Mouse (Mus musculus) ES-E14 (cell line): ENCODE measurements around the gene Diaph3. TPM values are rescaled to one million over a fixed set of nuclear protein-coding genes. Genes with fewer than 3 reads are reported as not detected.

Experiments
- DNase-seq: peaks from one replicate; pipeline ENCODE4 v3.0.0-alpha.2; 2013; ENCODE audit warnings: low read depth, low spot score
- H3K27ac ChIP-seq: 2 replicates; pipeline ENCODE4 v1.5.1; 2012; ENCODE audit warnings: low read depth, mild to moderate bottlenecking, low read length, moderate library complexity, mixed read lengths; ENCODE audit not compliant: poor library complexity, insufficient read depth, severe bottlenecking
- H3K36me3 ChIP-seq: 2 replicates; pipeline ENCODE4 v1.6.1; 2012; ENCODE audit warnings: mild to moderate bottlenecking, low read length, moderate library complexity, mixed read lengths; ENCODE audit not compliant: control insufficient read depth, poor library complexity, insufficient read depth, severe bottlenecking
- H3K4me1 ChIP-seq, 2 experiments: fragments of 150-350 bp in 1 of 2; sonication (generic) in 1 of 2; 2 replicates each; pipeline ENCODE4 v1.6.1; 2012; ENCODE audit warnings: low read length in 2 of 2, mild to moderate bottlenecking in 1 of 2, mixed read lengths in 1 of 2; ENCODE audit not compliant: control insufficient read depth in 2 of 2, insufficient read depth in 2 of 2, poor library complexity in 1 of 2
- H3K4me3 ChIP-seq, 2 experiments: fragments of 150-350 bp in 1 of 2; sonication (generic) in 1 of 2; 2 replicates each; pipeline ENCODE4 v1.5.1; 2012; ENCODE audit warnings: low read length in 2 of 2, low read depth in 1 of 2, mild to moderate bottlenecking in 1 of 2, mixed read lengths in 1 of 2; ENCODE audit not compliant: insufficient read depth in 1 of 2, poor library complexity in 1 of 2, severe bottlenecking in 1 of 2
- H3K9ac ChIP-seq: 2 replicates; pipeline ENCODE4 v1.6.1; 2012; ENCODE audit warnings: low read depth, mild to moderate bottlenecking, low read length, mixed read lengths; ENCODE audit not compliant: poor library complexity, insufficient read depth, severe bottlenecking
- H3K9me3 ChIP-seq: fragments of 150-350 bp; sonication (generic); 2 replicates; pipeline ENCODE4 v1.6.1; 2012; ENCODE audit warnings: low read depth, mild to moderate bottlenecking, low read length; ENCODE audit not compliant: control insufficient read depth, insufficient read depth
- CHD2 ChIP-seq: IDR thresholded peaks from 2 replicates; pipeline ENCODE4 v1.6.1; 2014; ENCODE audit warnings: mild to moderate bottlenecking, low read depth, low read length, inconsistent platforms
- HCFC1 ChIP-seq: IDR thresholded peaks from 2 replicates; pipeline ENCODE4 v1.6.1; 2012; ENCODE audit warnings: low read length, inconsistent platforms, borderline replicate concordance; ENCODE audit not compliant: insufficient read depth
- MAFK ChIP-seq: IDR thresholded peaks from 2 replicates; pipeline ENCODE4 v1.6.1; 2014; ENCODE audit warnings: mild to moderate bottlenecking, low read depth, low read length, inconsistent platforms; ENCODE audit not compliant: insufficient read depth
- ZC3H11A ChIP-seq: IDR thresholded peaks from 2 replicates; pipeline ENCODE4 v1.6.1; 2012; ENCODE audit warnings: low read depth, mild to moderate bottlenecking, inconsistent platforms, low read length, borderline replicate concordance
- ZNF384 ChIP-seq: IDR thresholded peaks from 2 replicates; pipeline ENCODE4 v1.6.1; 2012; ENCODE audit warnings: low read depth, low read length, inconsistent platforms
- in situ Hi-C, 2 experiments: fragments of 600-800 bp; cut with MboI; formaldehyde crosslinking; loops; one replicate each; pipeline ENCODE4 v1.15.1; 2025; ENCODE audit warnings: low sequenced_read_pairs in 2 of 2, inconsistent platforms in 1 of 2; ENCODE audit not compliant: unreplicated experiment in 2 of 2
- total RNA-seq: library from RNA; depleted of rRNA; stranded (reverse); fragments of 300-350 nt; gene quantifications from 2 replicates; pipeline ENCODE4 v1.2.3, GENCODE M21; 2012

Gene Diaph3
- total RNA-seq, 1 experiment, result 13.1 TPM

DNA sequence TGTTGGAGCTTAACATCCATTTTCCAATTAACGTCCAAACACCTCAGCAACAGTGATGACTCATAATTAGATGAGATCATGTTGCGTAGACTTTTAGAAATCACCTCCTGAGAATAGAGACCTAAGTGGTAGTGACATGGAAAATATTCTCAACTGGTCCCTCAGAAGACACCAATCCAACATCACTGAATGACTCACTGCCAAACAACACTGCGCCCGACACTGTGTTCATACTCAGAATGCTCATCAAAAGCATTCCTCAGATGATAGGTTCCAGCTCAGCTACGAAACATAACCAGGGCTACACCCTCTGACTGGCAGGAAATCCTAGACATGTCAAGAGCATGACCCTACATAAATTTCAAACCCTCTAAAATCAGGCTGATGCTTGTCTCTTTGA, 89.8 kb downstream of the Diaph3 start:
- DNase-seq, result no peak
- TF ChIP-seq MAFK (no peak), HCFC1 (no peak), ZNF384 (no peak), ZC3H11A (no peak), CHD2 (no peak)
- no peaks in the 10 kb centered on the region for H3K4me1 ChIP-seq
- no peak overlapping the region for H3K27ac ChIP-seq
- H3K9ac ChIP-seq, result no peak overlapping the region
- no peak overlapping the region for H3K4me3 ChIP-seq
- H3K9me3 ChIP-seq, result no peaks in the 10 kb centered on the region
- H3K36me3 ChIP-seq, result peaks cover 1% of the 10 kb centered on the region; the same call in 1 of the 2 replicates
- in situ Hi-C loops, result no loop called here

DNA sequence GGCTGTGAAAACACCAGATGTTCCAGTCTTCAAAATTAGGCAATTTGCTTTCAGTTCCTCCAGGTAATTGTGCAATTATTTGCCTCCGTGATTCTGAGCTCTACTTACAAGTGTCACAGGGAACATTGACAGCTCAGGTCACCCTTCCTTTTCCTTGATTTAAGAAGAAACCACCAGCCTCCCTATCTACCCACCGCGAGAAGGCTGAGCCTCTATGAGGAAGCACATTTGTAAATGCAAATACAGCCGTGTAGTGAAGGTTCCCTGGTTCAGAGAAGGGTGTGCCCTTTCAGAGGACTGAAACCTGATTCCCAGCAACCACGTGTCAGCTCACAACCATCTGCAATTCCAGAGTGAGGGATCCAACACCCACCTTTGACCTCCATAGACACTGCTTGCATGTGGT, 96.6 kb downstream of the Diaph3 start:
- Histone ChIP-seq H3K4me1 (peaks cover 2% of the 10 kb centered on the region in 2 experiments; a peak in 2 of 4 replicates), H3K9me3 (no peaks in the 10 kb centered on the region), H3K4me3 (no peak overlapping the region), H3K9ac (no peak overlapping the region), H3K36me3 (no peaks in the 10 kb centered on the region), H3K27ac (peak overlapping the region; percentile 40; the same call in 1 of the 2 replicates)
- in situ Hi-C loops, result no loop called here
- TF ChIP-seq HCFC1, result no peak
- no peak for TF ChIP-seq MAFK
- TF ChIP-seq CHD2, result no peak
- TF ChIP-seq ZC3H11A, result no peak
- TF ChIP-seq ZNF384, result no peak
- peak; percentile 40 for DNase-seq

DNA sequence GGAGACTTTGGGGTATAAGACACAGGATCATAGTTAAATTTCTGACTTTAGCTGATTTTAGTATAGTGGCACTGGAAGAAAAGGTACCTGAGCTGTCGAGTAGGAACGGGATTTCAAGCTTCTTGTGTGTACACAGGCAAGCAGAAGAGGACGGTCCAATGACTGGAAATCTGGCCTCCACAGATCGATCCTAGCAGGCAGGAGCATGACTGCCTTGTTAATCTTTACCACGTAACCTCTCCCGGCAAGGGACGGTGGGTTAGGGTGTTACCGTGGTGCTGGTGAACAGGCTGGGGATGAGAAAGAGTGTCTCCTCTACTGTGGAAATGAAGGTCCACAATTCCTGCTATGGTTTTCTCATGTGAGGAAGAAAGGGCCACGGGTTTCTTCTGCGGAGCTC, 120.8 kb downstream of the Diaph3 start:
- H3K36me3 ChIP-seq, result no peaks in the 10 kb centered on the region

DNA sequence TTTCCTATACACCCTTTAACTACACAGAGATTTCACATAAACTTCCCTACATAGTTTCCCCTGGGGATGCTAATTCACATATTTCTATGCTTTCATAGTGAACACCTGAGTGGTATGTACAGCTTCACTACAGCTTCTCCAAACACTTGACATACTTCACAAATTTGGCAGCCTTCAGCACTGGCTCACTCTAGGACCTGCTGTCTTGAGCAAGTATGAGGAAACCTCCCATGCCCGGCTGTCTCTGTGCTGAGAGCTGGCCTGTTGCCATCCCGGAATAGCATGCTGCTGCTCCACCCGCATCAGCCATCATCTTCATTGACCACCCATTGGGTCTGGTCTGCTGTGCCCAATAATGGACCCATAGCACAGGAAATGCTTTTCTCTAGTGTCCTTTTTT, 121.3 kb downstream of the Diaph3 start:
- no peak for TF ChIP-seq ZC3H11A
- no peak for TF ChIP-seq MAFK
- no peak for TF ChIP-seq ZNF384
- no peak for TF ChIP-seq HCFC1
- no peak for TF ChIP-seq CHD2
- Histone ChIP-seq H3K27ac (no peak overlapping the region), H3K9me3 (no peaks in the 10 kb centered on the region), H3K4me1 (no peaks in the 10 kb centered on the region), H3K9ac (no peak overlapping the region), H3K4me3 (no peak overlapping the region), H3K36me3 (no peaks in the 10 kb centered on the region)
- no peak for DNase-seq
- in situ Hi-C loops, result no loop called here

More for the DNA sequence above, 120.8 kb downstream of the Diaph3 start:
- no peaks in the 10 kb centered on the region for H3K4me1 ChIP-seq
- in situ Hi-C loops, result no loop called here
- no peak overlapping the region for H3K4me3 ChIP-seq
- H3K9ac ChIP-seq, result no peak overlapping the region
- H3K9me3 ChIP-seq, result no peaks in the 10 kb centered on the region
- DNase-seq, result no peak
- TF ChIP-seq ZNF384 (no peak), CHD2 (no peak), MAFK (no peak), ZC3H11A (no peak), HCFC1 (no peak)
- no peak overlapping the region for H3K27ac ChIP-seq

DNA sequence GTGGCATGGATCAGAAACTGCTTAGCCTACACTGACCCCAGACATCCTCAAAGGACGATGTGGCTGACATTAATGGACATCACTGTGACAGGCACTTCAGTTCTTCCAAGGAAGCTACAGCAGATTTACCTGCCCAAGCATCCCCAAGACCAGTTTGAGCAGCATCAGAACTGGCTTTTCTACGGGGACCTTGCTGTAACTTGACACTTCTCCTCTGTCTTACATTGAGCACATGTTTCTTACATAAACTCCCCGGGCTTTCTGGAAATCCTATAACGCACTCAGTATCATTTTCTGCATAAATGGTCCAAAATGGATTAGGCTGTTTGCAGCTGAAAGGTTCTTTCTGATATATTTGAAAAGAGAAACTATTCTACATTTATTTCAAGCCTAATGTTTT, 143.7 kb downstream of the Diaph3 start:
- no peaks in the 10 kb centered on the region for H3K9me3 ChIP-seq
- no peak overlapping the region for H3K4me3 ChIP-seq
- H3K4me1 ChIP-seq, result no peaks in the 10 kb centered on the region
- no peaks in the 10 kb centered on the region; the same call in 1 of the 2 replicates for H3K36me3 ChIP-seq
- H3K27ac ChIP-seq, result no peak overlapping the region
- in situ Hi-C loops, result no loop called here
- no peak overlapping the region for H3K9ac ChIP-seq
- TF ChIP-seq MAFK, result no peak
- no peak for TF ChIP-seq ZC3H11A
- no peak for DNase-seq
